Mouse (Mus musculus): Measurements from ENCODE around the gene Cryba4.
A peak's percentile ranks its signal among the peaks of the same experiment; 100 is the strongest.

The Cryba4 gene

GRCm38 (mm10) chr5:112285548-112286085 lies 33.3 kb upstream of the Cryba4 start:
- no peak for DNase-seq (ENCODE audit: low spot score)

- no peak for DNase-seq (ENCODE audit: low spot score)
Measured at GRCm38 (mm10) chr5:112284203-112284582, 31.9 kb upstream of the Cryba4 start.

- no peak for DNase-seq (ENCODE audit: low spot score)
Measured at GRCm38 (mm10) chr5:112283543-112284202, 31.4 kb upstream of the Cryba4 start.

GRCm38 (mm10) chr5:112282780-112283482 lies 30.6 kb upstream of the Cryba4 start:
- DNase-seq (ENCODE audit: low spot score) = no peak

GRCm38 (mm10) chr5:112282123-112282779 lies 29.9 kb upstream of the Cryba4 start:
- no peak for DNase-seq (ENCODE audit: low spot score)

- DNase-seq (ENCODE audit: low spot score) = no peak
Measured at GRCm38 (mm10) chr5:112281676-112282075, 29.4 kb upstream of the Cryba4 start.

GRCm38 (mm10) chr5:112280863-112281660 lies 28.7 kb upstream of the Cryba4 start:
- no peak for DNase-seq (ENCODE audit: low spot score)

- DNase-seq (ENCODE audit: low spot score) = no peak
Measured at GRCm38 (mm10) chr5:112280151-112280550, 27.8 kb upstream of the Cryba4 start.

- no peak for DNase-seq (ENCODE audit: low spot score)
Measured at GRCm38 (mm10) chr5:112279181-112280021, 27.1 kb upstream of the Cryba4 start.

- no peak for DNase-seq (ENCODE audit: low spot score)
Measured at GRCm38 (mm10) chr5:112277906-112278470, 25.7 kb upstream of the Cryba4 start.

GRCm38 (mm10) chr5:112276907-112277348 lies 24.6 kb upstream of the Cryba4 start:
- no peak for DNase-seq (ENCODE audit: low spot score)

- DNase-seq (ENCODE audit: low spot score) = peak; percentile 100
Measured at GRCm38 (mm10) chr5:112276267-112276873, 24.1 kb upstream of the Cryba4 start, which contains the start of gene Tpst2. Gene Tpst2, plus strand, starts transcription at chr5:112276691.

GRCm38 (mm10) chr5:112275021-112275804 lies 22.9 kb upstream of the Cryba4 start:
- no peak for DNase-seq (ENCODE audit: low spot score)

GRCm38 (mm10) chr5:112273746-112274463 lies 21.6 kb upstream of the Cryba4 start:
- DNase-seq (ENCODE audit: low spot score) = no peak

- DNase-seq (ENCODE audit: low spot score) = no peak
Measured at GRCm38 (mm10) chr5:112272934-112273333, 20.6 kb upstream of the Cryba4 start.

- DNase-seq (ENCODE audit: low spot score) = no peak
Measured at GRCm38 (mm10) chr5:112270764-112271541, 18.6 kb upstream of the Cryba4 start.

GRCm38 (mm10) chr5:112266011-112266777 lies 13.9 kb upstream of the Cryba4 start:
- DNase-seq (ENCODE audit: low spot score) = no peak
